Mouse (Mus musculus) cortical plate, adult 2 months (tissue): Measurements from ENCODE around the gene Dact2.

Experiments
- CTCF ChIP-seq: fragments of 200-500 bp; IDR thresholded peaks from 2 replicates; pipeline ENCODE4 v1.5.1; 2011; ENCODE audit warnings: mild to moderate bottlenecking, control low read depth, low read length; ENCODE audit not compliant: insufficient read depth; ENCODE audit errors: extremely low read depth
- POLR2A ChIP-seq: fragments of 200-500 bp; IDR thresholded peaks from 2 replicates; pipeline ENCODE4 v1.6.1; 2011; ENCODE audit warnings: mild to moderate bottlenecking, low read length, control low read depth; ENCODE audit not compliant: insufficient read depth; ENCODE audit errors: extremely low read depth

GRCm38 (mm10) chr17:14165934-14166610 is 38.0 kb downstream of the Dact2 start:
- TF ChIP-seq POLR2A (no peak), CTCF (no peak)
